23 mouse cellular contexts compared by ENCODE assay signal in the genomic region with DNA sequence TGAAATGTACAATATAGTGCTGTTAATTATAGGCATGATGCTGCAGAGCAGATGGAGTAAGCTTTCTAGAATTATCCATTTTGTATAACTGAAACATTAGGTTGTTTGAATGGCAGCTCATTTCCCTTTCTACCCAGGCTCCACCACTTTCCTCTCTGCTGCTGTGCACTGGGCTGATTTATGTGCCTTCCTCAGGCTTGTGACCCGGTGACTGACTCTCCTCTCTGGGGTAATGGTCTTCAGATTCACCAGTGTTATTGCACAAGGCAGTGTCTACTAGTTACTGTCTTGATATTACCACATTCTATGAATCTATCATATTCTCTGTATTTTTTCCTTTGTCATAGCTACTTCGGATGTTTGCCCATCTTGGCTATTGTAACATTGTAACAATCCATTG.
"Had no signal": no experiment of that assay in that cellular context is flagged by ENCODE, and none has a peak within 500 bp of the region (broad histone marks: within the 10 kb centered on the region; RNA-seq: fewer than 3 reads in every experiment).

No protein-coding gene starts in this region.

- H3K9ac ChIP-seq: heart, embryonic 13.5 days; heart, embryonic 15.5 days; hindbrain, embryonic 13.5 days; hindbrain, embryonic 15.5 days; limb, embryonic 13.5 days; limb, embryonic 15.5 days; liver, embryonic 12.5 days; liver, embryonic 14.5 days had no signal

- DNase-seq: gastrocnemius, postnatal 14 days; gastrocnemius, postnatal 36 days; heart, adult 11 months; heart, adult 2 months; heart, postnatal 14 days; heart, postnatal 36 days; kidney, adult 18-20 months; kidney, adult 9 months; kidney, postnatal 25 days; layer of hippocampus, adult 9-11 months; layer of hippocampus, postnatal 36 days; left cerebral cortex, postnatal 4 days had no signal

- H3K4me3 ChIP-seq: heart, adult 2 months; heart, embryonic 13.5 days; heart, embryonic 15.5 days; hindbrain, embryonic 13.5 days; hindbrain, embryonic 15.5 days; limb, embryonic 13.5 days; limb, embryonic 15.5 days; liver, embryonic 12.5 days had no signal

- H3K9me3 ChIP-seq: heart, embryonic 13.5 days; heart, embryonic 15.5 days; hindbrain, embryonic 13.5 days; hindbrain, embryonic 15.5 days; limb, embryonic 13.5 days; limb, embryonic 15.5 days; liver, embryonic 12.5 days had no signal

- H3K4me1 ChIP-seq: heart, embryonic 13.5 days; heart, embryonic 15.5 days; hindbrain, embryonic 15.5 days; limb, embryonic 13.5 days; limb, embryonic 15.5 days; liver, embryonic 12.5 days had no signal

- H3K4me2 ChIP-seq: heart, embryonic 11.5 days; heart, embryonic 13.5 days; heart, embryonic 15.5 days; hindbrain, embryonic 13.5 days; hindbrain, embryonic 15.5 days; limb, embryonic 13.5 days; limb, embryonic 15.5 days; liver, embryonic 12.5 days had no signal

- ATAC-seq: hindbrain, postnatal 0 days; intestine, embryonic 16.5 days; liver, embryonic 12.5 days had no signal

- H3K27ac ChIP-seq: heart, adult 2 months; heart, embryonic 13.5 days; heart, embryonic 15.5 days; hindbrain, embryonic 13.5 days; hindbrain, embryonic 15.5 days; hindbrain, postnatal 0 days; limb, embryonic 13.5 days; limb, embryonic 15.5 days; liver, embryonic 12.5 days; liver, embryonic 14.5 days had no signal

- H3K27me3 ChIP-seq: heart, embryonic 13.5 days; heart, embryonic 15.5 days; hindbrain, embryonic 13.5 days; hindbrain, embryonic 15.5 days; limb, embryonic 13.5 days; limb, embryonic 15.5 days; liver, embryonic 12.5 days had no signal

- H3K36me3 ChIP-seq: heart, embryonic 13.5 days; heart, embryonic 15.5 days; hindbrain, embryonic 13.5 days; hindbrain, embryonic 15.5 days; limb, embryonic 13.5 days; limb, embryonic 15.5 days; liver, embryonic 12.5 days had no signal
